Mouse (Mus musculus): ENCODE results near the gene Ccn2. TPM values are rescaled to one million over a fixed set of nuclear protein-coding genes. Genes with fewer than 3 reads are reported as not detected.

Gene Ccn2
- total RNA-seq, 2 experiments from 2014 or later = 82.5 to 111 TPM

- DNase-seq = no peak
- intact Hi-C loops (cut with DNase I) = no loop called here
These were observed 43.2 kb downstream of the Ccn2 start for GRCm38 (mm10) chr10:24638306-24639070.

GRCm38 (mm10) chr10:24639596-24639995 lies 44.4 kb downstream of the Ccn2 start:
- intact Hi-C loops (cut with DNase I) = no loop called here

GRCm38 (mm10) chr10:24640186-24640875 lies 45.1 kb downstream of the Ccn2 start:
- intact Hi-C loops (cut with DNase I) = no loop called here
- DNase-seq = no peak

More at GRCm38 (mm10) chr10:24639596-24639995, 44.4 kb downstream of the Ccn2 start:
- no peak for DNase-seq

- intact Hi-C loops (cut with DNase I) = no loop called here
- no peak for DNase-seq
These were observed 46.3 kb downstream of the Ccn2 start for GRCm38 (mm10) chr10:24641416-24642140.

GRCm38 (mm10) chr10:24642796-24643580 lies 47.7 kb downstream of the Ccn2 start:
- intact Hi-C loops (cut with DNase I) = no loop called here
- DNase-seq = no peak

GRCm38 (mm10) chr10:24645169-24645568 lies 49.9 kb downstream of the Ccn2 start:
- no peak for DNase-seq
- intact Hi-C loops (cut with DNase I) = no loop called here

Other genes starting within 250 kb of the Ccn2 start
- gene Enpp1, start 116.7 kb downstream of the Ccn2 start, total RNA-seq (2021) = 1 to 10 TPM; 5.2 TPM
- gene Enpp3, start 247.4 kb downstream of the Ccn2 start, total RNA-seq (2021) = 1 to 10 TPM; 3.3 to 4.4 TPM